ENCODE assay signal across 1 mouse cellular context in genomic region chr4:10873920-10874665, GRCm38 (mm10).
TF ChIP-seq lines count a peak whose summit lies in the region.

Gene 2610301B20Rik, plus strand, starts transcription at chr4:10874498.

TF ChIP-seq in CH12.LX, 34 proteins besides CTCF, POLR2A, EP300 and RAD21 (continued from another document):
- TF ChIP-seq TCF12 (IDR thresholded peaks at IDR 0.05; ENCODE audit: low read depth, low read length) (0 out of 2 replicates have a peak, but pooled peaks have one; percentile 21), HCFC1 (IDR thresholded peaks at IDR 0.05; ENCODE audit: low read depth, low read length) (peak; percentile 61), NELFE (IDR thresholded peaks at IDR 0.05; ENCODE audit: low read depth, low read length) (0 out of 2 replicates have a peak, but pooled peaks have one; percentile 5), MEF2A (IDR thresholded peaks at IDR 0.05; ENCODE audit: borderline replicate concordance, low read depth, low read length) (peak; percentile 73; the same call in 1 of the 2 replicates), POLR2AphosphoS2 (IDR thresholded peaks at IDR 0.05; ENCODE audit: low read depth, low read length) (no peak), MAFK (IDR thresholded peaks at IDR 0.05; ENCODE audit: insufficient replicate concordance, low read length) (peak; percentile 97), ELF1 (IDR thresholded peaks at IDR 0.05; ENCODE audit: low read depth, low read length) (peak; percentile 98), BHLHE40 (IDR thresholded peaks at IDR 0.05; ENCODE audit: low read depth, low read length) (no peak), NRF1 (IDR thresholded peaks at IDR 0.05; ENCODE audit: low read depth, low read length) (peak; percentile 81), ZMIZ1 (IDR thresholded peaks at IDR 0.05; ENCODE audit: low read depth, low read length) (no peak), SMC3 (IDR thresholded peaks at IDR 0.05; ENCODE audit: low read depth, low read length) (no peak), MYC (IDR thresholded peaks at IDR 0.05; ENCODE audit: low read depth, low read length) (no peak), ZNF384 (IDR thresholded peaks at IDR 0.05; ENCODE audit: low read depth, low read length) (peak; percentile 69; the same call in 1 of the 2 replicates)
TF ChIP-seq in CH12.LX: peak in this region for 12.
